Mouse (Mus musculus) erythroblast, embryonic 14.5 days (primary cell): ENCODE results near the gene Uqcc3.

Experiments used
- GATA1 ChIP-seq: IDR thresholded peaks from 2 replicates; pipeline ENCODE4 v1.6.1; 2012; ENCODE audit warnings: low read length, inconsistent platforms, mixed read lengths
- TAL1 ChIP-seq: IDR thresholded peaks from 3 replicates; pipeline ENCODE4 v1.6.1; 2012; ENCODE audit warnings: low read length, inconsistent platforms, mixed read lengths

DNA sequence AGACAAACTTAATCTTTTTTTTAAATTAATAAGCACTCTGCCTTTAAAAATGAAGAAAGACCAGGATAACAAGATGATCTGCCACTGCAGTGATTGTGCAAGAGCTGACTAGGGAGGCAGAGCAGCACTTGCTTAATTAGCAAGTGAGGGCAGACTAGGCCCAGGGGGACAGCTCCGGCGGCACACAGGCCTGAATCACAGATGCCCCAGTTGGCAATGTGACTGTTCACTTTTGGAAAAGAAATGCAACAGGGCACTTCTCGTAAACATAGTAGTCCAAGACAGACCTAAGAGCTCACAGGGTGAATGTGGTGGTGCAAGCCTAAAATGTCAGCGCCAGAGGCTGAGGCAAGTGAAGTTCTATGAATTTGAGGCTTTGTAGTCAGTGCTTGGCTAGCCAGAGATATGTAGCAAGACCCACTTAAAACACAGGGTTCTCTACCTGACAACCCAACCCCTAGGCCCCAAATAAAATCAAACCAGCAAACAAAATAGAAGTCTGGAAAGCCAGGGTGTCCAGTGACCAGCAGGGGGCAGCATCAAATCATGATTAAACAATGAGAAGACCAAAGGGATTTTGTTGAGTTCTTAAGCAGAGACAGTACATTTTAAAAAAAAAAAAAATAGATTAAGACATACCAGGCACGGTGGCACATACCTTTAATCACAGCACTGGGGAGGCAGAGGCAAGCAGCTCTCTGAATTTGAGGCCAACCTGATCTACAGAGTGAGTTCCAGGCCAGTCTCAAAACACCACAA is 36.2 kb downstream of the Uqcc3 start:
- TF ChIP-seq TAL1 (no peak), GATA1 (no peak)
